Mouse (Mus musculus): ENCODE data around the gene Gtf2h5.

Gene Gtf2h5

DNA sequence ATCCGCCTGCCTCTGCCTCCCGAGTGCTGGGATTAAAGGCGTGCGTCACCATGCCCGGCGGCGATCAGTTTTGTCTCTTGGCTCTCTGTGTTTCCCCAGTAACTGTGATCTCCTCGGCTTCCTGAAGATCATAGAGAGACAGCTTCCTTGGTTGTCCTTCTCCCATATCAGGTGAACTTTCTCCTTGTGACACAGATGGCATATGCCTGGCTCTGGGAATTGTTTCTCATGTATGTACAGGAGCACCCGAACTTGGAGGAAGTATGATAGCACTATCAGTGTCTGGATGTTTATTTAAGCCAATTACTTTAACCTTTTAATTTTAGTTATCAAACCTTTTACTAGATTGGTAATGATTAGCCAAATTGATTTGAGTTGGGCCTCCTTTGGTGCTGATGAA, 35.5 kb downstream of the Gtf2h5 start:
- DNase-seq: no peak

- DNase-seq: no peak
Measured at GRCm38 (mm10) chr17:6117148-6117725, 37.7 kb downstream of the Gtf2h5 start.

GRCm38 (mm10) chr17:6117917-6118316, 38.3 kb downstream of the Gtf2h5 start:
- DNase-seq: no peak

DNA sequence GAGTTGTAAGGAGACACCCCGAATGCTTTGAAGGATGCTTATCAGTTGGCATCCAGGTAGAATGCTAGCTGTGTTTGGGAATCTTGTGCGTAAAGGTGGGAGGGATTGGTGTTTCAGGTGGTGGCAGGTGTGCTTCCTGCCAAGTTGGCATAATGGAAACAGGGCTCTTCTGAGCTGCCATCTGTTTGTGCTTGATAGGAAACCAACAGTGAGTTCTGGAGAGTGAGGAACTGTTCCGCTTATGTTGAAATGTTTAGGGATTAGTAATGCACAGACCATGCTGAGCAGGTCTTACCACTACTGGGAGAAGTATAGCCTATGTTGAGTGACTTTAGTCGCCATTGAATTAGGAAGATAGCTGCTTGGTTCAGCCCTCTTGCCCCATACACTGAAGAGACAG, 39.3 kb downstream of the Gtf2h5 start:
- no peak for DNase-seq

- DNase-seq: no peak
Measured at GRCm38 (mm10) chr17:6123776-6124175, 44.2 kb downstream of the Gtf2h5 start.

DNA sequence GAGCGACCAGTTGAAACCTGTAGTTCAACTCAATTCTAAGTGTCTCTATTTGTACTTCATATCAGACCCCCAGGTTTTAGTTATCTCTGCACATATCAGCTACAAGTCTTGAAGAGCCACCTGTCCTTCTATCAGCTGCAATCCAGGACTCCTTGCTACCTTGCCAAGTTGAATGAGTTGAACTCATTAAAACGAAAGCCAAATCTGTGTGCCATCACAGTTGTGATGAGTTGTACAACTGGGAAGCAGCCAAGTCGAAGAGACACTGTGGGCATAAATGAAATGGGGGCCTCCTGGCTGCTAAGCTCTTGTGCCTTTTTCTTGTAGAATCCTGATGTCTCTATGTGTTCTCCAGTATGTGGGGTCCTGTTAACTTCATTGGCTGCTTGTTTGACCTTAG, 45.9 kb downstream of the Gtf2h5 start:
- DNase-seq: no peak

DNA sequence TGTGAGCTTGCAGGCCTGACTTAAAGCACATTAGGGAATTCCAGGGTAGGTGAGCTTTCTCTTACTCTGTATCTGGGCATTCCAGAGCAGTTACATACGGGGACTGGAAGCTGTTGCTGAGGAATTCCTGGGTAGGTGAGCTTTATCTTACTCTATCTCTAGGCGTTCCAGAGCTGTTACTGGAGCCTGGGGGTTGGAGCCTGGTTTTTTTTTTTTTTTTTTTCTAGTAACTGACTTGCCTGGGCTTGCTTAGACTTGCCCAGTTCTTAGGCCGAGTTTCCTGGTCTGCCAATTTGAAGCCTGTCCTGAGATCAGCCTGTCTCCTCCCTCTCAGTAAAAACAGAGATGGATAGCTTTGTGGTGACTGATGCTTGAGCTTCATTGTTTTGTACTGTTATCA, 48.5 kb downstream of the Gtf2h5 start:
- no peak for DNase-seq

GRCm38 (mm10) chr17:6129361-6129760, 49.8 kb downstream of the Gtf2h5 start:
- DNase-seq: no peak

- DNase-seq: peak; percentile 23
Measured at GRCm38 (mm10) chr17:6131083-6131482, 51.5 kb downstream of the Gtf2h5 start.

Data from lung, postnatal 36 days (tissue).